Mouse (Mus musculus) CD4-positive, CD25-positive, alpha-beta regulatory T cell, adult 2 months (primary cell): ENCODE measurements around the gene Prok1.

Experiments used
- DNase-seq: peaks from one replicate; pipeline ENCODE4 v3.0.0-alpha.2; 2012; ENCODE audit warnings: low read depth, low spot score

The Prok1 gene

GRCm38 (mm10) chr3:107239607-107240006 lies at the start of gene Prok1:
Gene Prok1 (minus strand): TSS chr3:107239707.
- no peak for DNase-seq

GRCm38 (mm10) chr3:107287346-107287745 lies 47.8 kb upstream of the Prok1 start:
- DNase-seq: no peak

GRCm38 (mm10) chr3:107286123-107286522 lies 46.6 kb upstream of the Prok1 start:
- DNase-seq: no peak

- peak; percentile 90 for DNase-seq
These were observed 39.2 kb upstream of the Prok1 start, which contains the start of gene Lamtor5 for GRCm38 (mm10) chr3:107278479-107279269. Gene Lamtor5 (plus strand): TSS chr3:107278858.

- DNase-seq: no peak
These were observed 37.1 kb upstream of the Prok1 start for GRCm38 (mm10) chr3:107276626-107277025.

- DNase-seq: peak; percentile 7
These were observed 36.5 kb upstream of the Prok1 start for GRCm38 (mm10) chr3:107275996-107276395.

GRCm38 (mm10) chr3:107275351-107275750 lies 35.8 kb upstream of the Prok1 start:
- no peak for DNase-seq

GRCm38 (mm10) chr3:107273820-107274219 lies 34.3 kb upstream of the Prok1 start:
- peak; percentile 83 for DNase-seq

GRCm38 (mm10) chr3:107272433-107272832 lies 32.9 kb upstream of the Prok1 start:
- DNase-seq: no peak

GRCm38 (mm10) chr3:107266814-107267345 lies 27.4 kb upstream of the Prok1 start:
- DNase-seq: no peak

- DNase-seq: no peak
These were observed 22.3 kb upstream of the Prok1 start for GRCm38 (mm10) chr3:107261851-107262165.

- no peak for DNase-seq
These were observed 21.7 kb upstream of the Prok1 start for GRCm38 (mm10) chr3:107260956-107261850.

GRCm38 (mm10) chr3:107257924-107258323 lies 18.4 kb upstream of the Prok1 start:
- DNase-seq: no peak

GRCm38 (mm10) chr3:107256724-107257123 lies 17.2 kb upstream of the Prok1 start:
- DNase-seq: no peak

- no peak for DNase-seq
These were observed 16.5 kb upstream of the Prok1 start for GRCm38 (mm10) chr3:107255992-107256391.

GRCm38 (mm10) chr3:107253925-107254324 lies 14.4 kb upstream of the Prok1 start:
- DNase-seq: no peak

- no peak for DNase-seq
These were observed 12.5 kb upstream of the Prok1 start for GRCm38 (mm10) chr3:107252035-107252434.

GRCm38 (mm10) chr3:107250320-107250719 lies 10.8 kb upstream of the Prok1 start:
- DNase-seq: no peak

GRCm38 (mm10) chr3:107249042-107249441 lies 9.5 kb upstream of the Prok1 start:
- no peak for DNase-seq

- no peak for DNase-seq
These were observed 7.4 kb upstream of the Prok1 start for GRCm38 (mm10) chr3:107246876-107247275.

GRCm38 (mm10) chr3:107241389-107242094 lies 2.0 kb upstream of the Prok1 start:
- DNase-seq: no peak
